Mouse (Mus musculus): ENCODE measurements around the gene Ugt1a7c.

GRCm38 (mm10) chr1:88254793-88255465, 160.1 kb downstream of the Ugt1a7c start:
- TF ChIP-seq HCFC1 (IDR thresholded peaks at IDR 0.05; ENCODE audit: low read depth, low read length): no peak
- TF ChIP-seq POLR2A (IDR thresholded peaks at IDR 0.05; ENCODE audit: low read depth, low read length): no peak
- no peak for TF ChIP-seq CTCF (conservative IDR thresholded peaks at IDR 0.05 in 1 of 2, IDR thresholded peaks at IDR 0.05 in 1 of 2; ENCODE audit: low read depth in 2 of 2, low read length in 2 of 2)
- no peak for TF ChIP-seq MAFK (IDR thresholded peaks at IDR 0.05; ENCODE audit: insufficient replicate concordance, low read length)
- no peak for TF ChIP-seq RAD21 (IDR thresholded peaks at IDR 0.05; ENCODE audit: low read depth, low read length)
- TF ChIP-seq IRF4 (IDR thresholded peaks at IDR 0.05; ENCODE audit: low read depth, low read length): no peak
- TF ChIP-seq GABPA (IDR thresholded peaks at IDR 0.05; ENCODE audit: insufficient replicate concordance, low read depth, low read length): no peak
- no peak for TF ChIP-seq USF2 (conservative IDR thresholded peaks at IDR 0.05; ENCODE audit: low read depth, low read length)
- no peak for TF ChIP-seq KAT2A (IDR thresholded peaks at IDR 0.05; ENCODE audit: insufficient replicate concordance, low read length)

All from CH12.LX (cell line).